Mouse (Mus musculus): ENCODE results near the gene Tmem95.
"Not testable (repeated sequence)": the region's sequence is repeated elsewhere in the genome, so short reads cannot be mapped to it uniquely, and the experiment has no call there.

Tmem95 gene

DNA sequence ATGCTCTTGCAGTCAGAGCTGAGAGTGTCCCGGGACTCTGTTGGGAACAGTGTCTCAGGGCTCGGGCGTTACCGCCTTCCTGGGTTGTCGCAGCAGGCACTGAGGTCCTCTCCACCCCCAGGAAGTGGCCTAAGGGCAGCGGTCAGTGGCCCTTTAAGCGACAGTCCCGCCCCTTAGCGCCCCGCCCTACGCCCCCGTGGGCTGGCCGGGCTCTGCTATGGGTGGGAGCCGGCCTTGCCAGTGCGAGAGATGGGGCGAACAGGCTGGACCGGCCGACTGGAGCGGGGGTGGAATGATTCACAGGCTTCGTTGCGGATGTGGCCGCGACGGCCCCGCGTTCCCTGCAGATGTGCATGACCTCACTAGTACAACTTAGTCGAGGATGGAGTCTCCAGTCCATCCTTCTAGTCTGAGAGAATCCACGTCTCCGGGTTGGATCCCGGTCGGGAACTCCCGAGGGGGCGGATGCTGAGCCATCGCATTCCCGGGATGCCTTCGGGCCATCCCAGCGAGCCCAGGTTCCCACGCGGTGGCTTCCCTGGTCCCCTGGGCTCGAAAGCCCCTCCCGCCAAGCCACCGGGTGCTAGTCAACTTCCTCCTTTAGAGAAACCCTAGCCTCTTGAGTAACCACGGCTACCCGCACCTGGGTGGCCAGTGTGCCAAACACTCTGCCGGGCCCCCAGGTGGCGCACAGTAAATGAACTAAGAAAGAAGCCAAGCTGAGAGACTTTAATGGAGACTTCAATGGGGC lies 3.2 kb upstream of the Tmem95 start, which contains the start of gene Kctd11:
Kctd11 (minus strand) TSS at position 554 of the 751 bp plus-strand sequence.
- DNase-seq (ENCODE audit: low spot score in 2 of 2), result peak; percentile 69 to 73

DNA sequence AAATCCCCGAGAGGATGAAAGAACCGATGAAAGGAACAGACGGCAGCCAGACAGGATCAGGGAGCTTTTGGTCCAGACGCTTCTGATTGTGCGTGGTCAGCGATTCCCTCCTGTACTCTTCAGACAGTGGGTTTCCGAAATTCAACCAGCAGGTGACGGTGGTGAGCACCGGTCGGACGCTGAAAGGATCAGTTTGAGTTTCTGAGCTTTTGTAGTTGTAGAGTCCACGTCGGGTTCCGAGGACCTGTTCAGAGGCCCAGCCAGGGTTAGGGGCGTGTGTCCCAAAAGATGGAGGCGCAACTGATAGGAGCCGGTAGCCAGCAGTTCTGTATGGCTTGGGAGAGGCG lies 2.7 kb upstream of the Tmem95 start:
- peak in 1 of 2 experiments; percentile 57 for DNase-seq (ENCODE audit: low spot score in 2 of 2)

DNA sequence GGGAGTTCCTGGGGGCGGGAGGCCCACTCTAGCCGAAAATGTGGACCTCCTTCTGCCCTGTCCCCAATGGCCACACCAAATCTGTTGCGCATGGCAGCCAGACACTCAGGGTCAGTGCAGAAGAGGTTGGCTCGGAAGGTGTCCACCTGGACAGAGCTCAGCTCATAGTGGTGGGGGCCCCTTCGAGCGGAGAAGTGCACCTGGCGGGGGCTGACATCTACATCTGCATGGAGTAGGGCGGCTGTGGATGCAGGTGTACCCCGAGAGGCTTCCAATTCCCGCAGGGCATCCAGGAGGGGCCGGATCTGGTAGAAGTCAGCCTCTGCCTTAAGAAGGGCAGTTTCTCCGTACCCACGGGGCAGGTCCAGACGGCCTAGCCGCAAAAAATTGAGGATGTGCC lies 1.9 kb upstream of the Tmem95 start:
- DNase-seq (ENCODE audit: low spot score in 2 of 2), result no peak

GRCm38 (mm10) chr11:69878952-69879351 lies 1.1 kb upstream of the Tmem95 start:
- DNase-seq (ENCODE audit: low spot score in 2 of 2), result no peak

DNA sequence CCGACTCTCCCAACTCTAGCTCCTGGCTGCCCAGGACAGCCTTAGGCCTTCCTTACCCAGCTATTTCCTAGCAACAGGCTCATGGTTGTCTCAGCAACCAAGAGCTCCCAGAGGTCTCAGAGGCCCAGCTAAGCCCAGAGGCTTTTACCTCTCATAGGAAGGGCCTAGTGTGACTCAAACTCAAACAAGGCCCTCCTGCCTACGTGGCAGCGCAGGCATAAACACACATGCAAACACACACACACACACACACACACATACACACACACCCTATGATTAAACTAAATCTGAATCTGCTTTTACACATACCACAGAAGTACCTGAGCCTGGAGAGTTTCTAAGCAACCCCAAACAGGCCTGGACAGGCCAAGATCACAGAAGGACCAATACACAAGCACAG lies 581 bp upstream of the Tmem95 start:
- no peak for DNase-seq (ENCODE audit: low spot score in 2 of 2)

- peak; percentile 89 to 96 for DNase-seq (ENCODE audit: low spot score in 2 of 2)
Observed at GRCm38 (mm10) chr11:69876867-69877266, 951 bp downstream of the Tmem95 start.

GRCm38 (mm10) chr11:69876186-69876585 lies 1.6 kb downstream of the Tmem95 start:
- DNase-seq (ENCODE audit: low spot score in 2 of 2), result no peak

GRCm38 (mm10) chr11:69872451-69872850 lies 5.4 kb downstream of the Tmem95 start:
- DNase-seq (ENCODE audit: low spot score in 2 of 2), result no peak

GRCm38 (mm10) chr11:69871822-69872221 lies 6.0 kb downstream of the Tmem95 start:
- DNase-seq (ENCODE audit: low spot score in 2 of 2), result no peak

DNA sequence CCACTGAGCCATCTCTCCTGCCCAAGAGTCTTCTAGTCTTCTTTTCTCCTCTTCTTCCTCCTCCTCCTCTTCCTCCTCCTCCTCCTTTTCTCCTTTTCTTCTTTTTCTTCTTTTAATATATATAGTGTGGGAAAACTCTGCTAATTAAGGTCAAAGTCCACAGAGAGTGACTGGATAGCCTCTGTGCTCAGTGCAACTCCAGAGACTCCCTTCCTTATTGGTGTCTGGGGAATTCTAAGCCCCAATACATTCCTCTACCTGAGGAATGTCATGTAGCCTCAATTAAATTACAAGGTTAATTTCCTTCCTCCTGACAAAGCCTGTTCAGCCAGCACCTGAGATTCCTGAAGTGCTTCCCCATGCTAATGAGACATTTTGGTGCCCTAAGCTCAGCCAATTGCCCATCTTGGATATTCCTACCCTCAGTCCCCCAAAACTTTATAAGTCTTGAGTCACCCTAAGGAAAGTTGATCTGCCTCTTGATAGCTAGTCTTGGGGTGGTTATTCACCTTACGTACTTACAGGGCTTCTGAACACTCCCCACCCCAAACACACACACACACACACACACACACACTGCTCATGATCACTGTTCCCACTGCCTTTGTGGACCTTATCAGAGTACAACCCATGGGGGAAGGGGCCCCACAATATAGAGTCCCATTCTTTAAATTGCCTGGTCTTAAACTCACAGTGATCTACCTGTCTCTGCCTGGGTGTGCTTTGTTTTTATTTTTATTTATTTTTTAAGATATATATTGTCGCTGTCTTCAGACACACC lies 7.3 kb downstream of the Tmem95 start:
- DNase-seq (ENCODE audit: low spot score in 2 of 2), result no peak

- no peak for DNase-seq (ENCODE audit: low spot score in 2 of 2)
Observed at GRCm38 (mm10) chr11:69867335-69867734, 10.5 kb downstream of the Tmem95 start.

DNA sequence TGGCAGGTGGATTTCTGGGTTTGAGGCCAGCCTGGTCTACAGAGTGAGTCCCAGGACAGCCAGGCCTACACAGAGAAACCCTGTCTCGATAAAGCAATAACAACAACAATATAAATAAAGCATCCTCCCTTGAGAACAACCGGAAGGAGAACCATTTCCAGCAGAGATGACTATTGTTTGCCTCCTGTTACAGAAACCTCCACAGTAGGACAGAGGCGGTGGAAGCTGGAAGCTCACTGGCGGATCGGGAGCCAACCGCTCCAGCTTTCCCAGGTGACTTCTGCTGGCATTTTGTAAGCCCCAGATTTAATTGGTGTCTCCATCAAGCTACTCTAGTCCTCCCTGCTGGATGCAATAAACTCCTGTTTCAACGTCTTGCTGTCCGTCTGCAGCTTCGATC lies 12.3 kb downstream of the Tmem95 start:
- DNase-seq (ENCODE audit: low spot score in 2 of 2), result no peak

GRCm38 (mm10) chr11:69864138-69864860 lies 13.5 kb downstream of the Tmem95 start:
- DNase-seq (ENCODE audit: low spot score in 2 of 2), result no peak

GRCm38 (mm10) chr11:69863729-69864128 lies 14.1 kb downstream of the Tmem95 start:
- not testable (repeated sequence) for DNase-seq (ENCODE audit: low spot score in 2 of 2)

DNA sequence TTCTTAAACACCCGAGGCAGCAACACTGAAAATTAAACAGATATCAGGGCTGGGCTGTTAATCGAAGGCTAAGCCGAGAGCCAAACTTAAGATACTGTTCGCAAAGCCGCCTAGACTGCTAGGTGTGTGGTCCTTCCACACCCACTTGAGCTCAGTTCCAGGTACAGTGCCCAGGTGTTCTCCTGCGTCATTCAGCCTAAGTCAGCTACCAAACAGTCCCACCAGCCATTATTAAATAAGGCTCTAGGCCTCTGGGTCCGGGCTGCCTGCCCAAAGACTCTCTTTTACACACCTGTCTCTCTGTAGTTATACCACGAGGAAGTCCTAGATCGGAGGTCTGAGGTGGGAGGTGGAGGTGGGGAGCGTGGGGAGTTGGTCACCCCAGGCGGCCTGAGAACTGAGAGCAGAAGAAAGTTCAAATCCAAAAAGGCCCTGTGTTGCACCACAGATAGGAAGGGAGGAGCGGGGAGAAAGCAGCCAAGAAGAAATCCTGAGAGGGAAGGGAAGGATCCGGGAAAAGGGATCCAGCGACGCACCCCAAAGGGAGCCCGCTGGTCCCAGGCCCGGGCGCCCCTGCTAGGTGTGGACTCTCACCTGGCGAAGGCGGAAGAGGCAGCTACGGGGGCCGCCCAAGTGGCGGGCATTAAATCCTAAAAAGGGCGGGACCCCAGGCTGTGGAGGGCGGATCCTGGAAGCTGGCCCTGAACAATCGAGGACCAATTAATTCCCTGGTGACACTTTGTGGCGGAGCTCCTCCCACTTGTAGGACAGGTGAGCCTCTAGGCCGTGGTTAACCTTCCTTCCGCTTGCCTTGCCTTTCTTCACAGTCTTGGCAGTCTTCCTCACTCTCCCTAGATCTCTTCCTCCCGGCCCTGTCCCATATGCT lies 19.5 kb downstream of the Tmem95 start, which contains the start of gene Tnk1:
Tnk1 (minus strand) TSS at position 618 of the 886 bp plus-strand sequence.
- no peak for DNase-seq (ENCODE audit: low spot score in 2 of 2)

DNA sequence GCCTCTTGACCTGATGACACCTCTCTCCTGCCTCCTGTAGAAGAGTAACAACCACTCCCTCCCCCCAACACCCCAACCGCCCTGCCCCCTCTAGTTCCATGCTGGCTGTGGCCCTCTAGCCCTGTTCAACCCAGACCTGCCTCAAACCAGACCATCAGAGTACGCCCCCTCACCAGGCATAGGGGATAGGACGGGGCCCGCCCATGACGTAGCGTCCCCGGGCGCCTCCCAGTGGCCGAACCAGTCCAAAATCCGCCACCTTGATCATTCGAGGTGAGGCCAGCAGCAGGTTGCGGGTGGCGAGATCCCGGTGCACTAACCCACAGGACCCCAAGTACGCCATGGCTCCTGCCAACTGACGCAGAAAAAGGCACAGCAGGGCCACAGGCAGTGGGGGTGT lies 22.5 kb downstream of the Tmem95 start:
- peak in 1 of 2 experiments; percentile 74 for DNase-seq (ENCODE audit: low spot score in 2 of 2)

DNA sequence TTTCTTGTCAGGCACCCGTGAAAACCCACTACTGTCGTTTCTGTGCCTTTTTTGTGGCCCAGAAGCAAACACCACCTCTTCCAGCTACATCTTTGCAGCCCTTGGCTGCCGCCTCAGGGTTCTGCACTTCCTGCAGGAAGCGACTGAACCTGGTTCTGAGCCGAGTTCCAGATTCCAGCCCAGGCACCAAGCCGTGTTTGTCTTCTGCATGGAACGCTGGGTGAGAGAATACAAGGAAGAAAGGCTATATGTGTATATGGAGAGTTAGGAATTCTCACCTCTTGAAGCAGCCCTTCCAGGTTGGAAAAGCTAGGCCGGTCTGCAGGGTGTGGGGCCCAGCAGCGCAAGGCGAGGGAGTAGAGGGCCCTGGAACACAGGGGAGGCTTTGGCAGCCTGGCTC lies 23.1 kb downstream of the Tmem95 start:
- DNase-seq (ENCODE audit: low spot score in 2 of 2), result no peak

- no peak for DNase-seq (ENCODE audit: low spot score in 2 of 2)
Observed at GRCm38 (mm10) chr11:69853994-69854393, 23.8 kb downstream of the Tmem95 start.

GRCm38 (mm10) chr11:69850754-69851153 lies 27.1 kb downstream of the Tmem95 start:
- DNase-seq (ENCODE audit: low spot score in 2 of 2), result peak; percentile 56 to 60

DNA sequence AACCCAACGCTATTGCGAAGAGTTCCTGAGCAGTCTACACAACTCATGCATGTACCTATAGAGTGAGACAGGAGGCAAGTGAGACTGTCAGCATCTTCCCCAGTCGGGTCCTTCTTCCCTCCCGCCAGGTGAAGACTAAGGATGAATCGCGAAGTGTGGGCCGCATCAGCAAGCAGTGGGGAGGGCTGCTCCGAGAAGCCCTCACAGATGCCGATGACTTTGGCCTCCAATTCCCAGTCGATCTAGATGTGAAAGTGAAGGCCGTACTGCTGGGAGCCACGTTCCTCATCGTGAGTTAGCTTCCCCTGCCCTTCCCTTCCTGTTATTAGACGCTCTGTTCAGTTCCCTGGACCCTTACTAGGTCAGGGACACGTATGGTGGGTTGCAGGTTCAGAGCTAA lies 27.9 kb downstream of the Tmem95 start:
- no peak for DNase-seq (ENCODE audit: low spot score in 2 of 2)

DNA sequence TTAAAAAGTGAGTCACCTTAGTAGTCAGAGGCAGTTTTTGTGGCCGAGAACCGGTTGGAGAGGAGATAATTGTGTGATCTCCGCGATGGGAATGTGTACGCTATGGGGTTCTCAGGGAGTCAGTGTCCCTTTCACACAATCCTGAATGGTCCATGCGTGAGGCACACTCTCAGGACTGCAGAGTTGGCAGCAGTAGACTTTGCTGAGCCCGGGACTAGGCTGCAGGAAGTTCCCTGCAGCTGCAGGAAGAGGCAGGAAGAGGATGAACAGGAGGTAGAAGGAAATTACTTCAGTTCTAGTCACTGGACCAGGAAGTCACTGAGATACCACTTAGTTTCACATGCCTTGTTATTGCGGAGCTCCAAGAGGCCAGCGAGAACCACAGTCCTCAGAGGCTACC lies 28.7 kb downstream of the Tmem95 start:
- no peak for DNase-seq (ENCODE audit: low spot score in 2 of 2)
